Mouse (Mus musculus): ENCODE data around the gene Ubac2.

DNA sequence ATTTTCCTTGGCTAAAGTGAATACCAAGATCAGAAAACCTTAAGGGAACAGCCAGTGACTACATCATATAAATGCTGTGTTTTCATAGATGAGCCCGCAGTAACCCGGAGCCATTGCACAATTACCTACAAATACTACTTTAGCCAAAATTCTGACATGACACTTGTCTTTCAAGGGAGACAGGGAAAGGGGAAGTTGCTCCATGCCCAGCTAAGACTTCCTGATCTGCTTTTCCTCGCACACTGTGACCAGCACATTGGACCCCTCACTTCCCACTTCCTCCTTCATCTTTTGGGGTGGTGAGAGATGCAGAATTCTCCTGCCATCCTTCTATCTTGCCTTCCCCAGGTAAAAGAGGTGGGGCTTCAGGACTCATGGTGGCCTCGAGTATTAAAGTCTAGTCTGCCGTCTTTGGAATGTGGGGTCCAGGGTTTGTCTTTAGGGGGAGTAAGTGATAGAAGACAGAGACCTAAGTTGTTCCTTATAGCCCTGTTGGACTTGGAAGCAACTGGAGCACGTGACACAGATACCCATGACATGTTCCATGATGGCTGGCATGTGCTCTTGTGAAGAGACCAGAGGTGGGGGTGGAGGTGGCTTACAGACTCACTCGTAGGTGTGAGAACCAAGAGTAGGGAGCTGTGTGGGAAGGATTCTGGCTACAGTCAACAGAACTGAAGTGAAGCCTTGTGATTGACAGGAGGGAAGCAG, 116.6 kb downstream of the Ubac2 start:
- TF ChIP-seq CTCF (IDR thresholded peaks at IDR 0.05; ENCODE audit: borderline replicate concordance, extremely low read depth, insufficient read depth, insufficient read length), result no peak
- TF ChIP-seq POLR2A (IDR thresholded peaks at IDR 0.05; ENCODE audit: borderline replicate concordance, extremely low read depth, insufficient read depth, insufficient read length, poor library complexity, severe bottlenecking), result no peak

All from brain, embryonic 14.5 days (tissue).